Mouse (Mus musculus) lung, embryonic 15.5 days (tissue): ENCODE measurements around the gene Cdc42. TPM values are rescaled to one million over a fixed set of nuclear protein-coding genes. Genes with fewer than 3 reads are reported as not detected.

Experiments used
- ATAC-seq: fragments of 200-750 bp; cut with Nextera tagmentation; 2 replicates; pipeline ENCODE4 v1.8.0; 2017; ENCODE audit warnings: moderate number of reproducible peaks, borderline replicate concordance; ENCODE audit not compliant: low FRiP score, low TSS enrichment; ENCODE audit errors: extremely low read depth
- H3K27ac ChIP-seq: fragments of 300-500 bp; sonication (generic); 2 replicates; pipeline ENCODE4 v1.5.1; 2015; ENCODE audit warnings: moderate library complexity, mild to moderate bottlenecking, inconsistent platforms
- H3K27me3 ChIP-seq: fragments of 300-500 bp; sonication (generic); 2 replicates; pipeline ENCODE4 v1.6.1; 2015; ENCODE audit warnings: inconsistent platforms
- H3K36me3 ChIP-seq: fragments of 300-500 bp; sonication (generic); 2 replicates; pipeline ENCODE4 v1.6.1; 2015; ENCODE audit warnings: inconsistent platforms
- H3K4me1 ChIP-seq: fragments of 300-500 bp; sonication (generic); 2 replicates; pipeline ENCODE4 v1.6.1; 2015; ENCODE audit warnings: inconsistent platforms
- H3K4me2 ChIP-seq: fragments of 300-500 bp; sonication (generic); 2 replicates; pipeline ENCODE4 v1.6.1; 2015; ENCODE audit warnings: inconsistent platforms, mild to moderate bottlenecking, moderate library complexity
- H3K4me3 ChIP-seq: fragments of 300-500 bp; sonication (generic); 2 replicates; pipeline ENCODE4 v1.5.1; 2015; ENCODE audit warnings: mild to moderate bottlenecking, inconsistent platforms
- H3K9ac ChIP-seq: fragments of 300-500 bp; sonication (generic); 2 replicates; pipeline ENCODE4 v1.6.1; 2015; ENCODE audit warnings: inconsistent platforms
- H3K9me3 ChIP-seq: fragments of 300-500 bp; sonication (generic); 2 replicates; pipeline ENCODE4 v1.6.1; 2016; ENCODE audit warnings: inconsistent platforms
- WGBS: fragments of 180-500 bp; shearing (Covaris S2); methylation state at CpG from one replicate; pipeline ENCODE4 v1.1.7; 2015; 5-methylcytosine and 5-hydroxymethylcytosine counted together
- polyA plus RNA-seq: library from polyadenylated mRNA; unstranded; fragments of >200 nt; fragmentation: Nextera tagmentation; extraction: Ambion mirVana; gene quantifications from 2 replicates; pipeline ENCODE4 v1.2.1, GENCODE M21; 2015

Cdc42 gene
- polyA plus RNA-seq, 1 experiment from 2014 or later = 709 TPM

GRCm38 (mm10) chr4:137342816-137343215 is 14.7 kb downstream of the Cdc42 start:
- H3K27me3 ChIP-seq = no peaks in the 10 kb centered on the region
- H3K9ac ChIP-seq = no peak overlapping the region
- no peak overlapping the region for H3K4me3 ChIP-seq
- H3K36me3 ChIP-seq = no peaks in the 10 kb centered on the region; the same call in 1 of the 2 replicates
- H3K4me2 ChIP-seq = no peak overlapping the region
- peaks cover 9% of the 10 kb centered on the region; the same call in 1 of the 2 replicates for H3K4me1 ChIP-seq
- no peak overlapping the region for H3K27ac ChIP-seq
- no peaks in the 10 kb centered on the region for H3K9me3 ChIP-seq
- WGBS = 63% methylated on average over 1 of the region's 1 CpGs
- ATAC-seq = no peak

- Histone ChIP-seq H3K27ac (no peak overlapping the region), H3K9me3 (no peaks in the 10 kb centered on the region), H3K4me1 (peaks cover 9% of the 10 kb centered on the region; the same call in 1 of the 2 replicates), H3K4me3 (no peak overlapping the region), H3K4me2 (no peak overlapping the region), H3K9ac (no peak overlapping the region), H3K27me3 (no peaks in the 10 kb centered on the region), H3K36me3 (peaks cover 12% of the 10 kb centered on the region)
- WGBS = 64% methylated on average over 1 of the region's 1 CpGs
- no peak for ATAC-seq
Measured at GRCm38 (mm10) chr4:137339415-137339814, 18.1 kb downstream of the Cdc42 start.

- Histone ChIP-seq H3K4me3 (no peak overlapping the region), H3K36me3 (peaks cover 38% of the 10 kb centered on the region), H3K4me1 (peaks cover 9% of the 10 kb centered on the region; the same call in 1 of the 2 replicates), H3K9me3 (no peaks in the 10 kb centered on the region), H3K9ac (no peak overlapping the region), H3K4me2 (no peak overlapping the region), H3K27me3 (no peaks in the 10 kb centered on the region), H3K27ac (no peak overlapping the region)
- ATAC-seq = no peak
- WGBS = 89% methylated on average over 5 of the region's 5 CpGs
Measured at GRCm38 (mm10) chr4:137336468-137336867, 21.1 kb downstream of the Cdc42 start.

- no peak for ATAC-seq
- no peak overlapping the region for H3K27ac ChIP-seq
- no peaks in the 10 kb centered on the region for H3K9me3 ChIP-seq
- H3K27me3 ChIP-seq = no peaks in the 10 kb centered on the region
- peaks cover 70% of the 10 kb centered on the region for H3K36me3 ChIP-seq
- H3K4me2 ChIP-seq = no peak overlapping the region
- H3K4me3 ChIP-seq = no peak overlapping the region
- H3K9ac ChIP-seq = no peak overlapping the region
- no peaks in the 10 kb centered on the region for H3K4me1 ChIP-seq
Measured at GRCm38 (mm10) chr4:137332051-137332450, 25.5 kb downstream of the Cdc42 start.

GRCm38 (mm10) chr4:137326494-137326893 is 31.0 kb downstream of the Cdc42 start:
- WGBS = 82% methylated on average over 3 of the region's 3 CpGs
- ATAC-seq = no peak
- no peak overlapping the region for H3K27ac ChIP-seq
- H3K27me3 ChIP-seq = no peaks in the 10 kb centered on the region
- H3K9me3 ChIP-seq = no peaks in the 10 kb centered on the region
- no peak overlapping the region for H3K9ac ChIP-seq
- H3K4me2 ChIP-seq = no peak overlapping the region
- H3K4me3 ChIP-seq = no peak overlapping the region
- no peaks in the 10 kb centered on the region for H3K4me1 ChIP-seq
- H3K36me3 ChIP-seq = peaks cover 64% of the 10 kb centered on the region

GRCm38 (mm10) chr4:137324926-137325325 is 32.6 kb downstream of the Cdc42 start:
- Histone ChIP-seq H3K4me1 (no peaks in the 10 kb centered on the region), H3K9me3 (no peaks in the 10 kb centered on the region), H3K27me3 (no peaks in the 10 kb centered on the region), H3K9ac (no peak overlapping the region), H3K4me3 (no peak overlapping the region), H3K4me2 (no peak overlapping the region), H3K36me3 (peaks cover 71% of the 10 kb centered on the region), H3K27ac (no peak overlapping the region)
- 84% methylated on average over 6 of the region's 6 CpGs for WGBS
- no peak for ATAC-seq

- H3K9me3 ChIP-seq = no peaks in the 10 kb centered on the region
Measured at GRCm38 (mm10) chr4:137316027-137316770, 41.3 kb downstream of the Cdc42 start.

GRCm38 (mm10) chr4:137315061-137315460 is 42.5 kb downstream of the Cdc42 start:
- Histone ChIP-seq H3K27me3 (no peaks in the 10 kb centered on the region), H3K27ac (no peak overlapping the region), H3K9me3 (no peaks in the 10 kb centered on the region), H3K36me3 (peaks cover 36% of the 10 kb centered on the region), H3K9ac (no peak overlapping the region), H3K4me2 (no peak overlapping the region), H3K4me1 (peaks cover 14% of the 10 kb centered on the region), H3K4me3 (no peak overlapping the region)
- no peak for ATAC-seq
- 79% methylated on average over 2 of the region's 2 CpGs for WGBS

More at GRCm38 (mm10) chr4:137316027-137316770, 41.3 kb downstream of the Cdc42 start:
- H3K27ac ChIP-seq = 0 out of 2 replicates have a peak overlapping the region, but pooled peaks have one; percentile 8
- H3K4me1 ChIP-seq = peaks cover 14% of the 10 kb centered on the region
- H3K4me3 ChIP-seq = no peak overlapping the region
- 73% methylated on average over 4 of the region's 4 CpGs for WGBS
- peaks cover 43% of the 10 kb centered on the region for H3K36me3 ChIP-seq
- no peak overlapping the region for H3K4me2 ChIP-seq
- ATAC-seq = no peak
- no peaks in the 10 kb centered on the region for H3K27me3 ChIP-seq
- H3K9ac ChIP-seq = no peak overlapping the region

- WGBS = 52% methylated on average over 6 of the region's 6 CpGs
- Histone ChIP-seq H3K4me1 (peaks cover 14% of the 10 kb centered on the region), H3K27ac (no peak overlapping the region), H3K4me3 (no peak overlapping the region), H3K36me3 (peaks cover 33% of the 10 kb centered on the region), H3K9ac (no peak overlapping the region), H3K9me3 (no peaks in the 10 kb centered on the region), H3K4me2 (no peak overlapping the region), H3K27me3 (no peaks in the 10 kb centered on the region)
- ATAC-seq = no peak
Measured at GRCm38 (mm10) chr4:137314561-137314960, 43.0 kb downstream of the Cdc42 start.

GRCm38 (mm10) chr4:137313511-137313910 is 44.0 kb downstream of the Cdc42 start:
- Histone ChIP-seq H3K9me3 (no peaks in the 10 kb centered on the region), H3K4me2 (no peak overlapping the region), H3K36me3 (peaks cover 23% of the 10 kb centered on the region), H3K27me3 (no peaks in the 10 kb centered on the region), H3K4me1 (peaks cover 14% of the 10 kb centered on the region), H3K9ac (no peak overlapping the region), H3K4me3 (no peak overlapping the region), H3K27ac (no peak overlapping the region)
- no peak for ATAC-seq
- WGBS = 36% methylated on average over 2 of the region's 2 CpGs

GRCm38 (mm10) chr4:137308377-137308776 is 49.1 kb downstream of the Cdc42 start:
- Histone ChIP-seq H3K9me3 (no peaks in the 10 kb centered on the region), H3K9ac (no peak overlapping the region), H3K4me2 (no peak overlapping the region), H3K4me3 (no peak overlapping the region), H3K36me3 (0 out of 2 replicates have a peak, but pooled peaks cover 12% of the 10 kb centered on the region), H3K27ac (no peak overlapping the region), H3K4me1 (peaks cover 6% of the 10 kb centered on the region; the same call in 1 of the 2 replicates), H3K27me3 (no peaks in the 10 kb centered on the region)
- 41% methylated on average over 5 of the region's 5 CpGs for WGBS
- ATAC-seq = no peak

- Histone ChIP-seq H3K9me3 (no peaks in the 10 kb centered on the region), H3K4me2 (no peak overlapping the region), H3K27ac (no peak overlapping the region), H3K9ac (no peak overlapping the region), H3K4me1 (peaks cover 6% of the 10 kb centered on the region; the same call in 1 of the 2 replicates), H3K4me3 (no peak overlapping the region), H3K27me3 (no peaks in the 10 kb centered on the region), H3K36me3 (0 out of 2 replicates have a peak, but pooled peaks cover 9% of the 10 kb centered on the region)
- WGBS = 47% methylated on average over 19 of the region's 19 CpGs
- ATAC-seq = no peak
Measured at GRCm38 (mm10) chr4:137306991-137307706, 50.4 kb downstream of the Cdc42 start.
